Mouse (Mus musculus): ENCODE measurements around the gene Slc9a8.

Gene Slc9a8

DNA sequence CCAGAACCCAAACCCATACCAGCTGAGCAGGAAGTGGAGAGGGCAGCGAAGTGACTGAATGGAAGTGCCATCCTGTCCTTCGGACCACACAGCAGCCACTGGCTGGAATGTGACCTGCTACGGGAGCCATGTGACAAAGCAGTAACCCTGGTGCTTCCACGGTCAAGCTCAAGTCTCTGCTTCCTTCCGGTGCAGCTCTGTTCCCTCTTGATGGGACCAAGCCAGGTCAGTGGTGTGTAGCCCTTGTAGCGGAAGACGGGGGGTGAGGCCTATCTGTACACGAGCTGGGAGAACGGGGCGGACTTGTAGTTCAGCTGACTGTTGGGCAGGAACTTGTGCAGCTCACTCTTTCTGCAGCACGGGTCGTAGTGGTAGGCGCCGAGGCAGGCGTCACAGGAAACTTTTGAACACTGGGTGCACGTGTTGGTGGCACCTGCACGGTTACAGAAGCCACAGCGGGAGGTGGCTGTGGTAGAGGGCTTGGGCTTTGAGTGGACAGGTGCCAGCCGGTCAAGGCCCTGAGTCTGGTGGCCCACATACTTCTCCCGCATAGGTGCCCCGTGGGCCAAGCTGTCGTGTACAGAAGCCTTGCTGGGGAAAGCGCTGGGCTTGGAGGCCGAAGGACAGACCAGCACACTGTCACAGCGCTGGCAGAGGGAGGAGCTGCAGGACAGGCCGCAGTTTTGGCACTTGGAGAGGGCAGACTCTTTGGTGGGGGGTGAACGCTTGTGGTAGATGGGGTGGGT lies 61.7 kb downstream of the Slc9a8 start:
- DNase-seq (ENCODE audit: low read depth, low spot score): no peak

DNA sequence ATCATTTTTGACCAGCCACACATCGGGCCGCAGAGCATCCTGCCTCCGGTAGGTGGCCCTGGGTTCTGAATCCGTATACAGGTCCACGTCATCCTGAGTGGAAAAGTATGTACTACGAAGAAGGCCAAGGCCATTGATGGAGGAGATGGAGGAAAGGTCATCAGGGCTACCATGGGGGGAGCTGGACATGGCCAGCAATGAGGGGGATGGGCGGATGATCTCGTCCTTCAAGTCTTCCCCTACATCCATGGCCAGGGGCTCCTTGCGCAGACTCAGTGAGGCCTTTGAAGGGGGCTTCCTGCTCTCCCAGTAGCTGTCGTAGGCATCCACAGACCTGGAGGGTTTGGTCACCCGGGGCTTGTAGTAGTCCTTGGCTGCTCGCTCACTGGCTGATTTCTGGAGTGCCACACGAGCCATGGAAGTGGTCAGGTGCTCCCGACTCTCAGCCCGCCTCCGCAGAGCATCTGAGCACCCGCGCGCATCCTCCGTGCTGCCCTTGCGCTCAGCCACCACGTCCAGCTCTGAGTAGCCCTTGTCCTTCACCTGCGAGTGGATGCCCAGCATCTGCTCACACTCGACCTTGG lies 62.4 kb downstream of the Slc9a8 start:
- no peak for DNase-seq (ENCODE audit: low read depth, low spot score)

DNA sequence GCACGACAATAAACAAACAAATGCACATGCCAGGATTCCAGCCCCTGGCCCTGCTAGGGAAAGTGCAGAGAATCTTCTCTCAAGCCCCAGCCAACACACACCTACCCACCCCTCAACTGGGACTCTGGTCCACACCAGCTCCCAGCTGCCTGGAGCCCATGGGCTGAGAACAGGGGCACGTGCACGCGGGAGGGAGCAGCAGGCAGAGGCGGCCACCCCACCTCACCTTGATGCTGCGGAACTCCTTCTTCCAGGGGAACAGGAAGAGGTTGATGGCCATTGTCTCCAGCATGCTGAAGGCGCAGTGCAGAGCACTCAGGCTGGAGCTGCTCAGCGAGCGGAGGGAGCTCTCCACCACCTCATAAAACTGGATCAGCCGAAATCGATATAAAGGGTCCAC lies 63.4 kb downstream of the Slc9a8 start:
- no peak for DNase-seq (ENCODE audit: low read depth, low spot score)

DNA sequence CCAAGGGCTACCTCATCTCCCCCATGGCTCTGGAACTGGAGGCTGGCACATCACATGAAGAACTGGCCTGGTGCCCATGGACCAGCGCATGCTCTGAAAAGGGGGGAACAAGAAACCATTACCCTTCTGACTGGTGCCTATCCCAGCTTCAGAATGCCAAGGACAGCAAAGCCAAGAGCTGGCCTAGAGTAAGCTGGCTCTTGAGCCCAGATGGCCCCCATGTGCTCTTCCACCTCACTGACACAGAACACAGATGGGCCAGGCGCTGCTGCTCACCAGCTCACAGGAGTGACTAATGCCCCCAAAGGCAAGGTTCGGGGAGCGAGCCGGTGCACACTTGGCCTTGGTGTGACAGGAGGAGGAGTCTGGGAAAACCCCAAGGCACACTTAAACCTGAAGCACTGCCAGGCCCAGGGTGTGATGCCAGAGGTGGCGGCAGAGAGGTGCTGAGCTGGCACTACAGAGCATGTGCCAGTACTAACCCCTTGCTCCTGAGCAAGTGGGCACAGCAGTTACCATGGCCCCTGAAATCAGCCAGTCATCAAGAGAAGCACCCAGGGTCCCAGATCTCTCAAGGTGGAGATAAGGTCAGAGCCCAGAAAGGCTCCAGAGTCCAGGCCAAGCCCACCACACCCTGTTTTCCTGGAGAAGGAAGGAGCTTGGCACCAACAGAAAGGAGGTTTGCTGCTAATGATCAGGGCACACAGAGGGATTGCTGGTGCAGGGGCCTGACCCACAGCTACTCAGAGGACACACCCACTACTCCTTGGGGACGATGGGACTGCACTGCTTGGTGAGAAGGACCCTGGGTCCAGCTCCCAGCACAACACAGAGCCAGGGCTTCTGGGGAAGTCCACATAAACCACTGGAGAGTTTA lies 64.2 kb downstream of the Slc9a8 start:
- no peak for DNase-seq (ENCODE audit: low read depth, low spot score)

DNA sequence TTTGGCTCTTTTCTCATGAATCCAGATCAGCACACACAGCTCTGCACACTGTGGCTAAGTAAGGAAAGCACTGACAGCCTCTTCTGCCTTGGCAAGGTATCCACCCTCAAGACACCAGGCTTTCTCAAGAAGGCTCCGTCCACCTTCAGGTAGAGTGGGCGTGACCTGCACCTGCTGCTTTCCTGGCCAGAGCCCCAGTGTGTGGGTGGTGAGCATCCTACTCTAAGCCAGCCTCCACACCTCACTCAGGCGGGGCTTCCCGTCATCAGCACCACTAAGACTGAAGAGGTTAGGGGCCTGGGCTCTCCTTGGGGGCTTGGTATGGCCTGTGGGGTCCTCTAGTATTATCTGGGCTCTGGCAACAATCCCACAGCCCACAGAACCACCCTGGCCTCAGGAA lies 65.1 kb downstream of the Slc9a8 start:
- DNase-seq (ENCODE audit: low read depth, low spot score): no peak

DNA sequence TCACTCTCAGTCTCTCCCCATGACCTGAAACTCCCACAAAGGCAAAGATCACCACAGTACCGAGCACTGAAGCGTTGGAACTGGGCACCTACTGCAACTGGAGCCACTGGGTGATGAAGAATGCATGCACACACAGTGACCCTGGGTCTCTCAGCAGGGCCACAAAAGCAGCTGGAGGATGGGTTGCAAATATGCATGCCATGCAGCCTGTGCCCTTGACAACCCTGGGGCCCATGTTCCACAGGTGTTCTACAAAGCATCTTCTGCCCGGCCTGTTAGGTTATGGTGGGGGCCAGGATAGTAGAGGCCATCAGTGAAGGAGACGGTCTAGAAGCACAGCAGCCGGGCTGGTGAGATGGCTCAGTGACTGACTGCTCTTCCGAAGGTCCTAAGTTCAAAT lies 66.0 kb downstream of the Slc9a8 start:
- DNase-seq (ENCODE audit: low read depth, low spot score): no peak

DNA sequence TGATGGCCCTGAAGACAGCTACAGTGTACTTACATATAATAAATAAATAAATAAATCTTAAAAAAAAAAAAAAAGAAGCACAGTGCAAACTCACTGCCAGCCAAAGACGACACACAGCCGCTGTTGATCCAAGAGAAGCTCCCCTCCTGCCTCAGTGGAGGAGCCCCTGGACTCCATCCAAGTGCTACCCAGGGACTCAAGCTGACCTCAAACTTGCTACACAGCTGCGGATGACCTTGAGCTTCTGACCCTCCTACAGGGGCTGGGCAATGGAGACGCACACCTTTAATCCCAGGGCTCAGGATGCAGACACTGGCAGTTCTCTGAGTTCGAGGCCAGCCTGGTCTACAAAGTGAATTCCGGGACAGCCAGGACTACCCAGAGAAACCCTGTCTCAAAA lies 66.5 kb downstream of the Slc9a8 start:
- no peak for DNase-seq (ENCODE audit: low read depth, low spot score)

DNA sequence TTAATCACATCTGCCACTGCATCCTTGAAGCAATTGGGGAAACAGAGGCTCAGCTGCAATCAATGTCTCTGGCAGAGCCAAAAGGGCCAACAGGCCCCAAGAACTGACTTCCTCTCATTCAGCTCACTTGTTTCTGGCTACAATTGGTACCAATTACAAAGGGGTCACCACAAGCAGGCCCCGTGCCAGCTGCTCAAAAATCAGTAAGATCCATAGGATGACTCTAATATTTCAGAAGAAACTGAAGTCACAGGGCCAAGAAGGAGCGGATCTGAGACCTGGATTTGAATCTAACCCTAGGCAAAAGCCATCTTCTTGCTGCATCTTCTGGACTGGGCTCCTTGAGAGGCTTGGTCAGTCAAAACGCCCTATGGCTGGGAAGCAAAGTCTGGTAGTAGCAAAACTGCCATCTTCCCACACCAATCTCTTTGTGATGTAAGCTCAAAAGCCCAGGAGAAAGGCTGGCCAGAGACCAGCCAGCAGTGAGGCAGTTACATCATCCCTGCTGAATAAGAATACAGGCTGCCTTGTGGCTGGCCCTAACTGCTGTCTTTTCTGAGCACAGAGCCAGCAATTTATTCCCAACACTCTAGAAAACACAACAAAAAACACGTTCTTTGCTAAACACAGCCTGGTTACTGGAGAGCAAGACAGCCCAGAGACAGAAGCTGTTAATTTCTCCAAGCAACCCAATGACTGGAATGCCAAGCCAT lies 69.5 kb downstream of the Slc9a8 start:
- DNase-seq (ENCODE audit: low read depth, low spot score): no peak

DNA sequence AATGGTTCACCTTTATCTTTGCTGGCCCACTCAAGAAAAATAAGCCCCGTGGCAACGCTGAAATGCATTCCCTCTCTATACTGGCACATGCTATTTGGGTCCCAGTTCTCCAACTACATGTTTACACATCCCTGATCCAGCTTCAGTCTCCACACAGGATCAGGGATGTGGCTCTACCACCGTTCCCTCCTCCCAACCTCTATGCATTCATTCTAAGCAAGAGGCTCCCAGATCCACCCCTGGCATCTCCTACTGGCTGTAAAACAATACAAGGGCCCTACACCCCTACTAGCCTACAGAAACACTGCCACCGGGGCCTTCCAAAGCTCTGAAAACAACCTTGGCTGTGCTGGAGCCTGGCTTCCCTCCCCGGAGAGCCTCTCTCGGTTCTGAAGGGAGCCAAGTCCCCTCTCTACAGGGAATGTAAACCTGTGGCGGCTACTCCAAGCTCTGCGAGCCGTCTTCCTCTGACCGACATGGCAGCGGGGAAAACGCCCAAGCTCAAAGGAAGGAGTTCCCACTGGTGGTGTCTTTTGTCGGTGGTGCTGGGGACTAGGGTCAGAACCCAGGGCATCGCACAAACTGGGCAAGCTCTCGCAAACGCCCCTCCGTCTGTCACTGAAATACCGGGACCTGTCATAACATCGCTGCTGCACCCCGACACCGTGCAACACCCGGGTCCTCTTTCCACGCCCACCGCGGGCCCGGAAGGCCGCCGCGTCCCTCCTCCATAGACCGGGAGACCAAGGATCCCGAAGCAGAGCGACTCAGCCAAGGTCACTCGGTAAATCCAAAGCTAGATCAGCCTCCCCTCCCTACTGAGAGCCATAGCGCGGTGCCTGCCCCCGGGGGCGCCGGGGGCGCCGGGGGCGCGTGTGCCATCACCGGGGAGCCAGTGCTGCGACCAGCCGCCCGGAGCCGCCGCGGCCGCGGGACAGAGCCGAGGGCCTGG lies 70.5 kb downstream of the Slc9a8 start, which contains the start of gene Rnf114:
Rnf114 (plus strand) TSS at position 889 of the 952 bp plus-strand sequence.
- peak; percentile 35 for DNase-seq (ENCODE audit: low read depth, low spot score)

DNA sequence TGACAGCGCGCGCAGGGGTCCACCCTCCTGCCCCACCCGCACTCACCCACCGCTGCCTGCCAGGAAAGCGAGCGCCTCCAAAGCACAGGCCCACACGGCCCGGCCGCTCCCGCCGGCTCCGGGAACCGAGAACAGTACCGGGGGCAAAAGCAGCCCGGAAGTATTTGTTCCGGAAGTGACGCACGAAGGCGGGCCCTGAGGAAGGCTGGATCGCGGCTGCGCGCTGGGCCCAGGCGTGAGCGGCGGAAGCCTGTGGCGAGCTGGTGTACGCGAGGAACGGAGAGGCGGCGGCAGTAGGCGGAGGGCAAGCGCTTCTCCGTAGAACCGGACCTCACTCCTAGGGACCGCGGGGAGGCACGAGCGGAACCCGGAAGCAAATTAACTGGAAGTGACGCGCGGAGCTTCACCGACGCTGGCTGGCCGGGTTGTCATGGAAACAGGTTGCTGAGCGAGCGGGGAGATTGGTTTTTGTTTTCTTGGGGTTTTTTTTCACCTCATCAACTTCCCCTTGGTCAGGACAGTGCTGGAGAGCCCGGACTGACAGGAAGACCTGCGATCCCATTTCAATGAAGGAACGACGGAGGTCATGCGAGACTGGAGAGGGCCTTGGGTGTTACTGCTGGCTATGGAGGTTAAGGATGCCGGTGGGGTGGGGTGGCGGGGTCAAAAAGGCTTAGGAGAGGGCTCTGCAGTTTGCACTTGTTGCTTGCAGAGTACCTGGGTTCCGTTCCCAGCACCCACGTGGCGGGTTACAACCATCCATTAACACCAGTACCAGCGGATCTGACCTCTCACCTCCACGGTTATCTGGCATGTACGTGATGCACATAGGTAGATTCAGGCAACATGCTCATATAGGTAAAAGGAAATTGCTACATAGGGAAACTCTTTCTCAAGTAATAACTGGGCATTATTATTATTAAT lies 71.5 kb downstream of the Slc9a8 start, which contains the start of gene Spata2:
Spata2 (minus strand) TSS at position 175 of the 924 bp plus-strand sequence.
- peak; percentile 89 for DNase-seq (ENCODE audit: low read depth, low spot score)

DNA sequence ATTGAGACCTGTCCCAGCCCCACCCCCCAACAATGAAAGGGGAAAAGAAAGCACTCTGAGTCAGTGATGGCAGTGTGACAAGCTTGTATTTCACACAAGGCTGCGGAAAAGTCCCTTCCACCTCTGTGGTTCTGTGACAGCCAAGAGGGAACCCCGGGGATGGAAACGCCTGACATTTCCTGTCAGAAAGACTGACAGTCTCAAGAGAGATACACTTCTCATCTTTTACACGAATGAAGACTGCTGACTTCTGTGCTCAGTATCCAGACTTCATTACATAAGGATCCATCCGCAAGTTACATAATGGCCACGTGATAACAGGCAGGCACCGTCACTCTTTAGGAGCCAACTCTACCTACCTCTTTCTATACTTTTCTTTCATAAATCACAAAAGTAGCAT lies 74.9 kb downstream of the Slc9a8 start:
- DNase-seq (ENCODE audit: low read depth, low spot score): no peak

DNA sequence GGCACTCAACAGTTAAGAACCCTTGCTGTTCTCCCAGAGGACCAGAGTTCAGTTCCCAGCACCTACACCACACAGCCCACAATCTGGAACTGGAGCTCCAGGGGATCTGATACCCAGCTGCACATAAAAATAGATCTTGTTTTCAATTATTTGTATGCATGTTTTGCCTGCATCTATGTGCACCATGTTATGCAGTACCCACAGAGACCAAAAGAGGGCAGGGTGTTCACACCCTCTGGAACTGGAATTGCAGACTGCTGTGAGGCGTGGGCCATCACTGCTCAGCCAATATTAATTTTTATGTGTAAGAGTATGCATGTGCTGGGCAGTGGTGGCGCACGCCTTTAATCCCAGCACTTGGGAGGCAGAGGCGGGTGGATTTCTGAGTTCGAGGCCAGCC lies 75.8 kb downstream of the Slc9a8 start:
- no peak for DNase-seq (ENCODE audit: low read depth, low spot score)

DNA sequence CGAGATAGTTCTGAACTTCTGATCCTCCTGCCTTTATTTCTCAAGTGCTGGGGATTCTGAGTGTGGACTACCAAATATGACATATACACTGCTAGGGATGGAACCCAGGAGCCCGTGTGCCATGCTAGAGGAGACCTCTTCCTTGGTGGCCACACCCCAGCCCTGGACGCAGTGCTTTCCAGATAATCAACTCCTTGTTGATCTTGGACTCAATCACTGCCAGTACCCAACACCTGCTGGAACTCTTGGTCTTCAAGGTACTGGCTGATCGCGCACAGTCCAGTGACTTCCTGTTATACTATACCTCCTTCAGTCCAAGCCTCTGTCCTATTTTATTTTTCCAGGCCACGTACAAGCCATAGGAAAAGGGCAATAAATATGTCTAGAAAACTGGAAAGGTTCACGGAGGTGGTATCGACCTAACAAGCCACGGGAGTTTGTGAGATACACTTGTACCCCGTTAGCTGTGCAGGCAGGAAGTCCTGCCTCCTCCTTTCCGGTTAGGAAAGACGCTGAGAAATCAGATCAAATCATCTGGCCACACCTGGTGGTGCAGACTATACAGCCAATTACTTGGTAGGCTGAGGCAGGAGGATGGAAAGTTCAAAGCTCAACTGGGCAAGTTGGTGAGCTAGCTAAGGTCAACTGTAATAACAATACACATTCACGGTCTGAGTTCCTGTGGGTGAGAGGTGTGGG lies 81.2 kb downstream of the Slc9a8 start:
- DNase-seq (ENCODE audit: low read depth, low spot score): peak; percentile 44

DNA sequence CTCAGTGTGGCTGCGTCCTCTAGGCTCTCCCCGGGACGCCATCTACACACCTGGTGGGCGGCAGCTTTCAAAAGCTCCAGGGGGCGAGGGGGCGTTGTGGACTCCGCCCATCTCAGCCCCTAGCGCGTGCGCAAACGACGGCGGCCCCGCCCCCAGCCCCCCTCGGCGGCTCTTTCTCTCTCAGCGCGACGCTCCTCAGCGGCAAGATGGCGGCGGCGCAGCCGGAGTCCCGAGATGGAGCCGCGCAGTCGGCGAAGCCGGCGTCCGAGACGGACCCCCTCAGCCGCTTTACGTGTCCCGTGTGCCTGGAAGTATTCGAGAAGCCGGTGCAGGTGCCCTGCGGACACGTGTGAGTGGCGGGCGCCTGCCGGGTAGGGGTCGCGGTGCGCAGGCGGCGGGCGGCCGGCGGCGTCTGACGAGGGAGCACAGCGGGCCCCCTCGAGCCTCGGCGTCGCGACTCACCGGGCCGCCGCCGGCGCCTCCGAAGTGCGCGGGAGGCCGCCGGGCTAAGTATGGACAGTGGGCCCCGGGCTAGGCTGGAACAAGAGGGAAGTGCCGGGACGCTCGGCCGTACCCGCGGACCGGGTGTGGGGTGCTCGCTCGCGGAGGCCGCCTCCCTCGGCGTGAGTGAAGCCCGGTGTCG lies 81.9 kb downstream of the Slc9a8 start:
- peak; percentile 59 for DNase-seq (ENCODE audit: low read depth, low spot score)

DNA sequence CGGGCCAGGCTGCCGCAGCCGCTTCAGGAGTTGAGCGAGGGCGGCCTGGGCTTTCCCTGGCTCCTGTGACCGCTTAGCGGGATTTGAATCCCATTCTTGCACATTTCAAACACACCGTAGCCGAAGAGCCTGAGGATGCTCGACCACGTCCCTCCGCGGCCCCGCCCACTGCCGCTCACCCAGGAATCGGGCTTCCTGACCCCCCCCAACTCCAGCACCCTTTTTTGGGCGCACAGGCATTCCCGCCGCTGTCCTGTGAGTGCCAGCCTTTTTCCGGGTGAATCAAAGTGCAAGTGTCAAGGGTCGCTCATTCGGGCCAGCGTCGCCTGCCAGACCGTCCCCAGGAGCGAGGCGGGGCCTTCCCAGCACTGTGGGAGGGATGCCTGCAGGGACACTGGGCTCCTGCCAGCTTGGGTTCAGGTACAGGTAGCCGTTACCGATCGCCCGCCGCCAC lies 82.4 kb downstream of the Slc9a8 start:
- DNase-seq (ENCODE audit: low read depth, low spot score): peak; percentile 42

DNA sequence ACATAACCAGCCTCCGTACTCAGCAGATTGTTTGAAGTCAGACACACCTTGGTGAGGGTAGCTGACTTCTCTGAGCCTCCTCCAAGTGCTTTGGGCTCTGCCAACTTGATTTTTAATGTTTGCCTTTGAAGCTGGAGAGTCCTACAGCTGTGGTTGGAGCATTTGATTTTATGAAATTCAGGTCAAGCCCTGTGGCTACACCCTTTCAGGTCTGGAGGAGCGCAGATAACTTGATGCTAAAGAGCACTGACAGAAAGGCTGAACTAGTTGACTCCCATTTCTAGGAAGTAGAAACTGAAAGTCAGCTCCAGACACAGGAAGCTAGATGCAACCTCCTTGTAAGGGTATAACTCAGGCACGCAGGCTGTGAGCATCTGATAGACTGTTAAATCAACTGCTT lies 83.6 kb downstream of the Slc9a8 start:
- peak; percentile 49 for DNase-seq (ENCODE audit: low read depth, low spot score)

DNA sequence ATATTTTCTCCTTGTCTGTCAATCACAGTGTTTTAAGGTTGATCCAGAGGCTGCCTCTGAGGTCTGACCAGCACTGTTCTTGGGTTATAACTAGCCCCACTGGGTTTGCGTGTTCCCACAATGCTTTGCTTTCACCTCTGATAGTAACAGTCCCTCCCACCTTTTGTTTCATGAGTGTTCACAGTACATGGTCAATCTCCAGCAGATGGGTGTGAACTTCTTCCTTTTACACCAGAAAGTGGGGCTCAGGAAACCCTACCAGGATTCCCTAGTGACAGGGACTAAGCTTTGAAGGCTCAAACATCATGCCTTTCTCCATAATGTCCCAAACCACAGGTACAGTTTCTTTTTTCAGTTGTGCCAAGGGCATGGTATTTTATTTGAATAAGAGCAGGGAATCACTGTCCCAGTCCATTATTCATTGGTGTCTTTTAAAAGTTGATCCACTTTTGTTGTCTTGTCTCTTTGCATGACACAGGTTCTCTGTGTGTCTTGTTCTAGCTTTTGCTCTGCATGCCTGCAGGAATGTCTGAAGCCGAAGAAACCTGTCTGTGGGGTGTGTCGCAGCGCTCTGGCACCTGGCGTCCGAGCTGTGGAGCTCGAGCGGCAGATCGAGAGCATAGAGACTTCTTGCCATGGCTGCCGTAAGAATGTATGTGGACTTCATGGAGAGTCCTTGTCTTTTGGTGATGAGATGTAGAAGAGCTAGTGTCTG lies 85.2 kb downstream of the Slc9a8 start:
- DNase-seq (ENCODE audit: low read depth, low spot score): no peak

Measured in c-Kit-negative CD71-positive TER-119-positive erythroid progenitor cells, embryonic 14.5 days (primary cell).